Mouse (Mus musculus) CH12.LX (cell line): ENCODE measurements around the gene Hhex. TPM values are rescaled to one million over a fixed set of nuclear protein-coding genes. Genes with fewer than 3 reads are reported as not detected.

Experiments
- DNase-seq: peaks from one replicate; pipeline ENCODE4 v3.0.0-alpha.2; 2013; ENCODE audit errors: extremely low read depth
- H3K27ac ChIP-seq: 2 replicates; pipeline ENCODE4 v1.5.1; 2012; ENCODE audit warnings: low read depth, mild to moderate bottlenecking, control low read depth, moderate library complexity; ENCODE audit not compliant: insufficient read depth
- H3K27me3 ChIP-seq: replicated peaks from 2 replicates; pipeline ENCODE3; 2012; ENCODE audit warnings: inconsistent platforms
- H3K36me3 ChIP-seq, 2 experiments: replicated peaks in 1 of 2; 2 replicates each; pipeline versions ENCODE3 to v1.6.1; 2012; ENCODE audit warnings: inconsistent platforms in 1 of 2, low read length in 1 of 2, mild to moderate bottlenecking in 1 of 2, mixed read lengths in 1 of 2, moderate library complexity in 1 of 2; ENCODE audit not compliant: control insufficient read depth in 1 of 2, insufficient read depth in 1 of 2
- H3K4me1 ChIP-seq, 2 experiments: 2 replicates each; pipeline ENCODE4 v1.6.1; 2012; ENCODE audit warnings: inconsistent platforms in 1 of 2, moderate library complexity in 1 of 2; ENCODE audit not compliant: insufficient read depth in 2 of 2, control insufficient read depth in 1 of 2
- H3K4me2 ChIP-seq: 2 replicates; pipeline ENCODE4 v1.6.1; 2012; ENCODE audit warnings: low read depth, mild to moderate bottlenecking, control low read depth; ENCODE audit not compliant: poor library complexity, insufficient read depth, severe bottlenecking
- H3K4me3 ChIP-seq, 3 experiments: fragments of 150-350 bp in 1 of 3; sonication (generic) in 1 of 3; replicated peaks in 1 of 3; 2 replicates each; pipeline versions ENCODE3 to v1.5.1; 2011 to 2012; ENCODE audit warnings: low read depth in 2 of 3, low read length in 2 of 3, mild to moderate bottlenecking in 2 of 3, moderate library complexity in 2 of 3, control low read depth in 1 of 3, improper control_type of control experiment in 1 of 3, inconsistent platforms in 1 of 3, mixed read lengths in 1 of 3; ENCODE audit not compliant: poor library complexity in 1 of 3
- H3K79me2 ChIP-seq: replicated peaks from 2 replicates; pipeline ENCODE4 v1.6.1; 2012; ENCODE audit warnings: mild to moderate bottlenecking, moderate library complexity; ENCODE audit not compliant: control insufficient read depth, poor library complexity, insufficient read depth, severe bottlenecking; ENCODE audit errors: extremely low read depth
- H3K9ac ChIP-seq: 2 replicates; pipeline ENCODE4 v1.6.1; 2012; ENCODE audit warnings: low read depth, mild to moderate bottlenecking, control low read depth, moderate library complexity; ENCODE audit not compliant: insufficient read depth
- H3K9me3 ChIP-seq: replicated peaks from 2 replicates; pipeline ENCODE3; 2012; ENCODE audit warnings: low read length, inconsistent platforms, mixed read lengths
- BHLHE40 ChIP-seq: IDR thresholded peaks from 2 replicates; pipeline ENCODE4 v1.6.1; 2011; ENCODE audit warnings: mild to moderate bottlenecking, low read depth, low read length, improper control_type of control experiment
- CHD1 ChIP-seq: IDR thresholded peaks from 2 replicates; pipeline ENCODE4 v1.6.1; 2012; ENCODE audit warnings: low read depth, low read length, improper control_type of control experiment, inconsistent platforms
- CHD2 ChIP-seq: IDR thresholded peaks from 2 replicates; pipeline ENCODE4 v1.6.1; 2011; ENCODE audit warnings: low read length, improper control_type of control experiment
- CTCF ChIP-seq, 2 experiments: IDR thresholded peaks in 1 of 2; conservative IDR thresholded peaks in 1 of 2; 2 replicates each; pipeline ENCODE4 v1.5.1; 2011 to 2012; ENCODE audit warnings: low read depth in 2 of 2, low read length in 2 of 2, improper control_type of control experiment in 1 of 2, inconsistent platforms in 1 of 2, mild to moderate bottlenecking in 1 of 2, moderate library complexity in 1 of 2
- E2F4 ChIP-seq: IDR thresholded peaks from 2 replicates; pipeline ENCODE4 v1.6.1; 2011; ENCODE audit warnings: low read depth, low read length, improper control_type of control experiment; ENCODE audit not compliant: insufficient replicate concordance
- ELF1 ChIP-seq: IDR thresholded peaks from 2 replicates; pipeline ENCODE4 v1.6.1; 2014; ENCODE audit warnings: low read depth, mild to moderate bottlenecking, inconsistent platforms, low read length, improper control_type of control experiment
- EP300 ChIP-seq: IDR thresholded peaks from 2 replicates; pipeline ENCODE4 v1.6.1; 2011; ENCODE audit warnings: low read length, improper control_type of control experiment
- ETS1 ChIP-seq: conservative IDR thresholded peaks from 2 replicates; pipeline ENCODE4 v1.6.1; 2012; ENCODE audit warnings: low read depth, mild to moderate bottlenecking, inconsistent platforms, low read length, improper control_type of control experiment, moderate library complexity
- GABPA ChIP-seq: IDR thresholded peaks from 2 replicates; pipeline ENCODE4 v1.6.1; 2012; ENCODE audit warnings: low read depth, low read length, improper control_type of control experiment, inconsistent platforms; ENCODE audit not compliant: insufficient replicate concordance
- HCFC1 ChIP-seq: IDR thresholded peaks from 2 replicates; pipeline ENCODE4 v1.6.1; 2012; ENCODE audit warnings: low read depth, mild to moderate bottlenecking, inconsistent platforms, low read length, improper control_type of control experiment
- IRF4 ChIP-seq: IDR thresholded peaks from 2 replicates; pipeline ENCODE4 v1.6.1; 2014; ENCODE audit warnings: low read depth, mild to moderate bottlenecking, inconsistent platforms, low read length, improper control_type of control experiment
- JUN ChIP-seq: IDR thresholded peaks from 2 replicates; pipeline ENCODE4 v1.6.1; 2011; ENCODE audit warnings: low read depth, mild to moderate bottlenecking, low read length, improper control_type of control experiment, moderate library complexity; ENCODE audit not compliant: insufficient read depth
- JUND ChIP-seq: conservative IDR thresholded peaks from 2 replicates; pipeline ENCODE4 v1.6.1; 2011; ENCODE audit warnings: low read depth, low read length, improper control_type of control experiment
- KAT2A ChIP-seq: IDR thresholded peaks from 2 replicates; pipeline ENCODE4 v1.6.1; 2012; ENCODE audit warnings: low read length, improper control_type of control experiment, inconsistent platforms; ENCODE audit not compliant: insufficient replicate concordance
- MAFK ChIP-seq: IDR thresholded peaks from 2 replicates; pipeline ENCODE4 v1.6.1; 2011; ENCODE audit warnings: low read length, improper control_type of control experiment; ENCODE audit not compliant: insufficient replicate concordance
- MAX ChIP-seq: IDR thresholded peaks from 2 replicates; pipeline ENCODE4 v1.6.1; 2011; ENCODE audit warnings: low read length, improper control_type of control experiment
- MAZ ChIP-seq: IDR thresholded peaks from 2 replicates; pipeline ENCODE4 v1.6.1; 2012; ENCODE audit warnings: low read depth, mild to moderate bottlenecking, inconsistent platforms, low read length, improper control_type of control experiment, moderate library complexity
- MEF2A ChIP-seq: IDR thresholded peaks from 2 replicates; pipeline ENCODE4 v1.6.1; 2014; ENCODE audit warnings: low read depth, mild to moderate bottlenecking, inconsistent platforms, low read length, improper control_type of control experiment, borderline replicate concordance
- MXI1 ChIP-seq: IDR thresholded peaks from 2 replicates; pipeline ENCODE4 v1.6.1; 2011; ENCODE audit warnings: mild to moderate bottlenecking, low read depth, low read length, improper control_type of control experiment
- MYC ChIP-seq: IDR thresholded peaks from 2 replicates; pipeline ENCODE4 v1.6.1; 2011; ENCODE audit warnings: low read depth, mild to moderate bottlenecking, improper control_type of control experiment, low read length
- NELFE ChIP-seq: IDR thresholded peaks from 2 replicates; pipeline ENCODE4 v1.6.1; 2011; ENCODE audit warnings: low read depth, low read length, improper control_type of control experiment
- NRF1 ChIP-seq: IDR thresholded peaks from 2 replicates; pipeline ENCODE4 v1.6.1; 2014; ENCODE audit warnings: low read depth, mild to moderate bottlenecking, inconsistent platforms, low read length, improper control_type of control experiment, moderate library complexity
- PAX5 ChIP-seq: IDR thresholded peaks from 2 replicates; pipeline ENCODE4 v1.6.1; 2012; ENCODE audit warnings: low read length, inconsistent platforms, mixed read lengths
- POLR2A ChIP-seq: IDR thresholded peaks from 2 replicates; pipeline ENCODE4 v1.6.1; 2011; ENCODE audit warnings: low read depth, mild to moderate bottlenecking, improper control_type of control experiment, low read length
- POLR2AphosphoS2 ChIP-seq: IDR thresholded peaks from 2 replicates; pipeline ENCODE4 v1.6.1; 2011; ENCODE audit warnings: low read depth, low read length, improper control_type of control experiment
- RAD21 ChIP-seq: IDR thresholded peaks from 2 replicates; pipeline ENCODE4 v1.6.1; 2011; ENCODE audit warnings: low read depth, mild to moderate bottlenecking, low read length, improper control_type of control experiment, moderate library complexity
- RCOR1 ChIP-seq: conservative IDR thresholded peaks from 2 replicates; pipeline ENCODE4 v1.6.1; 2012; ENCODE audit warnings: low read depth, mild to moderate bottlenecking, inconsistent platforms, low read length, improper control_type of control experiment
- SIN3A ChIP-seq: IDR thresholded peaks from 2 replicates; pipeline ENCODE4 v1.6.1; 2012; ENCODE audit warnings: low read length, improper control_type of control experiment, inconsistent platforms
- SMC3 ChIP-seq: IDR thresholded peaks from 2 replicates; pipeline ENCODE4 v1.6.1; 2011; ENCODE audit warnings: low read depth, low read length, improper control_type of control experiment
- TBP ChIP-seq: conservative IDR thresholded peaks from 2 replicates; pipeline ENCODE4 v1.6.1; 2011; ENCODE audit warnings: low read depth, low read length, improper control_type of control experiment
- TCF12 ChIP-seq: IDR thresholded peaks from 2 replicates; pipeline ENCODE4 v1.6.1; 2014; ENCODE audit warnings: low read depth, mild to moderate bottlenecking, inconsistent platforms, low read length, improper control_type of control experiment
- UBTF ChIP-seq: IDR thresholded peaks from 2 replicates; pipeline ENCODE4 v1.6.1; 2012; ENCODE audit warnings: low read depth, mild to moderate bottlenecking, inconsistent platforms, low read length, improper control_type of control experiment, moderate library complexity
- USF1 ChIP-seq: IDR thresholded peaks from 2 replicates; pipeline ENCODE4 v1.6.1; 2014; ENCODE audit warnings: low read depth, mild to moderate bottlenecking, inconsistent platforms, low read length, improper control_type of control experiment
- USF2 ChIP-seq: conservative IDR thresholded peaks from 2 replicates; pipeline ENCODE4 v1.6.1; 2011; ENCODE audit warnings: low read depth, low read length, improper control_type of control experiment
- ZC3H11A ChIP-seq: IDR thresholded peaks from 2 replicates; pipeline ENCODE4 v1.6.1; 2012; ENCODE audit warnings: low read depth, mild to moderate bottlenecking, inconsistent platforms, low read length, improper control_type of control experiment
- ZKSCAN1 ChIP-seq: IDR thresholded peaks from 2 replicates; pipeline ENCODE4 v1.6.1; 2012; ENCODE audit warnings: low read depth, inconsistent platforms, low read length, improper control_type of control experiment, borderline replicate concordance
- ZMIZ1 ChIP-seq: IDR thresholded peaks from 2 replicates; pipeline ENCODE4 v1.6.1; 2012; ENCODE audit warnings: low read depth, mild to moderate bottlenecking, inconsistent platforms, low read length, improper control_type of control experiment
- ZNF384 ChIP-seq: IDR thresholded peaks from 2 replicates; pipeline ENCODE4 v1.6.1; 2012; ENCODE audit warnings: low read depth, low read length, improper control_type of control experiment, inconsistent platforms
- dilution Hi-C: fragments of 300-500 bp; cut with MboI; formaldehyde crosslinking; loops from 2 replicates; pipeline ENCODE4 v1.14.3; 2020; ENCODE audit warnings: low sequenced_read_pairs; ENCODE audit not compliant: extremely low pct_unique_long_range_greater_than_20kb, extremely low pct_ligation_motif_present
- in situ Hi-C: fragments of 300-500 bp; cut with MboI; formaldehyde crosslinking; loops from 3 replicates; pipeline ENCODE4 v1.14.3; 2019; ENCODE audit warnings: low sequenced_read_pairs, low pct_ligation_motif_present, low pct_unique_long_range_greater_than_20kb, mixed read lengths
- polyA plus RNA-seq: library from polyadenylated mRNA; unstranded; fragments of >175 nt; gene quantifications from 2 replicates; pipeline ENCODE4 v1.2.1, GENCODE M21; 2012; ENCODE audit warnings: low read depth; ENCODE audit not compliant: insufficient read length
- total RNA-seq, 2 experiments: library from RNA; depleted of rRNA; stranded (reverse); fragments of 300-350 nt in 1 of 2; fragments of >200 nt in 1 of 2; gene quantifications; 2 replicates each; pipeline ENCODE4 v1.2.3; 2012 to 2014

The Hhex gene
- total and polyA plus RNA-seq, 3 experiments: 7.3 to 42.0 (median 9.1) TPM

DNA sequence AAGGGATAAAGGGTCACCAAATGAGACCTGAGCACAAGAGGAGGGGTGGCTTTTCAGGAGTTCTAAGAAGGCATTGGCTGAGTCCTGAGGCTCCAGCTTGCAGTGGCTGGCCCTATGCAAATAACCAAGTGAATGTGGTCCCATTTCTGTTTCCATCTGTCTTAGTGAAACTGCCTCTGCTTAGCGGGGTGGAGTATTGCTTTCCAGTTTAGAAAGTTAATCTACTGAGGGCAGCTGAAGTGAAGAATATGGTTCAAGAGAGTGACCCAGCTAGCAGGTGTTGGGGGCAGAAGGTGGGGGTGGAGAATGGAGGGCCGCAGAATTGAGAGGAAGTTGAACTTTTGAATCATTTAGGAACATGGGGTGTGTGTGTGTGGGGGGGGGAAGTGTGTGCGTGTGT, 31.8 kb downstream of the Hhex start:
- in situ Hi-C loops: no loop called here
- TF ChIP-seq SIN3A: peak; percentile 86
- TF ChIP-seq E2F4: no peak
- TF ChIP-seq JUND: no peak; the same call in 1 of the 2 replicates
- no peak for TF ChIP-seq ZKSCAN1
- no peak for TF ChIP-seq NRF1
- no peak for TF ChIP-seq PAX5
- TF ChIP-seq ELF1: peak; percentile 26; the same call in 1 of the 2 replicates
- no peak; the same call in 1 of the 2 replicates for TF ChIP-seq RAD21
- TF ChIP-seq USF1: no peak
- TF ChIP-seq MYC: no peak
- TF ChIP-seq POLR2AphosphoS2: no peak
- peak; percentile 90 for TF ChIP-seq IRF4
- peak; percentile 94 for TF ChIP-seq MAFK
- 0 out of 2 replicates have a peak, but pooled peaks have one; percentile 26 for TF ChIP-seq MAX
- TF ChIP-seq MEF2A: peak; percentile 89
- no peak for TF ChIP-seq UBTF
- 0 out of 2 replicates have a peak, but pooled peaks have one; percentile 5 for TF ChIP-seq JUN
- peak; percentile 92 for TF ChIP-seq MAZ
- peak; percentile 94; the same call in 1 of the 2 replicates for TF ChIP-seq RCOR1
- peak; percentile 36 for TF ChIP-seq SMC3
- no peak for TF ChIP-seq GABPA
- TF ChIP-seq EP300: peak; percentile 87
- no peak for TF ChIP-seq USF2
- TF ChIP-seq ZC3H11A: no peak
- peak; percentile 77 for TF ChIP-seq ETS1
- 0 out of 2 replicates have a peak, but pooled peaks have one; percentile 28 for TF ChIP-seq MXI1
- peak; percentile 60; the same call in 1 of the 2 replicates for TF ChIP-seq TBP
- peak; percentile 54; the same call in 1 of the 2 replicates for TF ChIP-seq NELFE
- no peak for TF ChIP-seq CTCF (conservative IDR thresholded peaks at IDR 0.05 in 1 of 2, IDR thresholded peaks at IDR 0.05 in 1 of 2; ENCODE audit: low read depth in 2 of 2, low read length in 2 of 2)
- 0 out of 2 replicates have a peak, but pooled peaks have one; percentile 27 for TF ChIP-seq POLR2A
- peak; percentile 93 for TF ChIP-seq TCF12
- peak; percentile 56; the same call in 1 of the 2 replicates for TF ChIP-seq ZMIZ1
- TF ChIP-seq HCFC1: no peak
- TF ChIP-seq BHLHE40: peak; percentile 79
- TF ChIP-seq CHD2: peak; percentile 72; the same call in 1 of the 2 replicates
- no peak for TF ChIP-seq KAT2A
- TF ChIP-seq CHD1: 0 out of 2 replicates have a peak, but pooled peaks have one; percentile 56
- TF ChIP-seq ZNF384: no peak
- peak overlapping the region; percentile 43; the same call in 1 of the 2 replicates for H3K27ac ChIP-seq

More for the DNA sequence above, 31.8 kb downstream of the Hhex start:
- Histone ChIP-seq H3K4me1 (peaks cover 17 to 61% of the 10 kb centered on the region in 2 experiments), H3K4me2 (peak overlapping the region; percentile 91), H3K4me3 (no peak overlapping the region), H3K9ac (no peak overlapping the region), H3K27me3 (no peaks in the 10 kb centered on the region), H3K36me3 (no peaks in the 10 kb centered on the region), H3K9me3 (peaks cover 5% of the 10 kb centered on the region), H3K79me2 (no peaks in the 10 kb centered on the region)
- DNase-seq: peak; percentile 96
- dilution Hi-C loops: no loop called here
